Mouse (Mus musculus): ENCODE measurements at regions not wholly inside any gene's neighbourhood (a gene's known extent, or its start where the extent isn't known, plus 50 kb on each side); places are given as distances from the start of the nearest gene placed in this dataset.

DNA sequence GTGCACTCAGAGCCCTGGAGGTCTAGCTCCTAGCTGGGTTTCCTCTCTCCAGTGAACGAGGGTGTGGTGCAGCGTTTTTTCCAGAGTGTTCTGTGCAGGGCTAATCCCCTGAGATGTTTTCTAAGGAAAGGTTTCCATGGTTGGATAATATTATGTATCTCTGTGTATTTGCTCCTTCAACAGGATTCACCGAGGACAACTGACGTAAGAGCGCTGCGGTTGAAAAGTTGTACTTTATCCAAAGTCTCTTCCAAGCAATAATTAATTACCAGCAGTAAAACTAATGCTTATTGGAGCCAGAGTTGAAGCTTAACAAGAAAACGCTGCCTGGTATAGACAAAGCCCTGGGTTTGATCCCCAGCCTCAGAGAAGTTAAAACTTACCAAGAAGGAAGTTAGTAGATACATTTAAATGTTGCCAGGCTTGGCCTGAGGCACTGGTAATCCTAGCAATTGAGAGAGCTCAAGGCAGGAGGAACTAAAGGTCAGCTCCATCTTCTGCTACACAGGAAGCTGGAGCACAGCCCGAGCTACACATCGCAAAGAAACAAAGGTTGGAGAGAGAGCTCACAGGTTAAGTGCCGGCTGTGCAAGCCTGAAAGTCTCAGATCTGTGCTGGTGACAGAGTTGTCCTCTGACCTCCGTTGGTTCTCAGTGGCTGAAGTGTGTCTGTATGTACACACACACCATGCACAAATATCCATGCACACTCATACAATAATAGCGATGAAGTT lies 51.2 kb upstream of the Rap1b start:
- TF ChIP-seq TAL1 (IDR thresholded peaks at IDR 0.05; ENCODE audit: low read length) (no peak), GATA1 (IDR thresholded peaks at IDR 0.05; ENCODE audit: low read length) (no peak)
- Histone ChIP-seq H3K9me3 (ENCODE audit: control insufficient read depth, low read length) (no peaks in the 10 kb centered on the region), H3K27me3 (ENCODE audit: control insufficient read depth) (peaks cover 2% of the 10 kb centered on the region; the same call in 1 of the 2 replicates), H3K36me3 (ENCODE audit: control insufficient read depth) (no peaks in the 10 kb centered on the region), H3K4me3 (replicated peaks) (no peak overlapping the region), H3K4me1 (ENCODE audit: control insufficient read depth) (no peaks in the 10 kb centered on the region)

DNA sequence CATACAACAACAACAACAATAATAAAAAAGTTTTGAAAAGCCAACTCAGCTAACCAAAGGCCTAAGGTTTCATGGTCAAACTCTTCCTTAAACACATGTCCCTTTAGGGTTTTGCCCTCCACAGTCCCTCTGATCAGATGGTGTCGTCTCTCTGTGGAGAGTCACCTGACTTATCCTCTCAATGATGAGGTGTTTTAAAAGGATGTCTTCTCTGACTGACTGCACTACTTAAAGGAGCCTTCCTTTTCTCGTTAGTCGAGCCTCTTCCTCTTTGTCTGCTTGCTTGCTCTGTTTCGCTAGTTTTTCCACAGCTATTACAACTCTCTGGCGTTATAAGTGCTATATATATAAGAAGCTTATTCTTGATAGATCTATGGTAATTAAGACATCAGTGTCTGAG lies 51.9 kb upstream of the Rap1b start:
- Histone ChIP-seq H3K27me3 (ENCODE audit: control insufficient read depth) (peaks cover 2% of the 10 kb centered on the region; the same call in 1 of the 2 replicates), H3K9me3 (ENCODE audit: control insufficient read depth, low read length) (no peaks in the 10 kb centered on the region), H3K36me3 (ENCODE audit: control insufficient read depth) (no peaks in the 10 kb centered on the region), H3K4me3 (replicated peaks) (no peak overlapping the region), H3K4me1 (ENCODE audit: control insufficient read depth) (no peaks in the 10 kb centered on the region)
- TF ChIP-seq TAL1 (IDR thresholded peaks at IDR 0.05; ENCODE audit: low read length), result no peak
- TF ChIP-seq GATA1 (IDR thresholded peaks at IDR 0.05; ENCODE audit: low read length), result no peak

DNA sequence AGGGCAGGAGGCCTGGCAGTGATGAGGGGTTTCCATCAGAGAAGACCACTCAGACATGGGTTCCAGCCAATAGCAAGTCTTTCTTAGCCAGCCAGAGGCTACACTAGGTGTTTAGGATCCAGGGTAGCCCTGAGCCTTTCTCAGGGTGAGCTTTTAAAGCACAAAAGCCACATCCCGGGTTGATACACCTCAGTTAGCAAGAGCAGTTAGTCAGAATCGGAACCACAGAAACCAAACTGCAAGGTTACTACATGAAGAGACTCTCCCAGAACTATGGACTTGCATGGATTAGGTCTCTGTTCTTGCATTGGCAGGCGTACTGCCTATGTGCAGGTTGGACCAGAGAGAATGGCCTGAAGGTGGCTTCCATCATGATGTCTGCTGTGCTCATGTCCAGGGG lies 52.6 kb upstream of the Rap1b start:
- H3K4me1 ChIP-seq (ENCODE audit: control insufficient read depth), result no peaks in the 10 kb centered on the region
- no peaks in the 10 kb centered on the region for H3K36me3 ChIP-seq (ENCODE audit: control insufficient read depth)
- peaks cover 2% of the 10 kb centered on the region; the same call in 1 of the 2 replicates for H3K27me3 ChIP-seq (ENCODE audit: control insufficient read depth)
- TF ChIP-seq TAL1 (IDR thresholded peaks at IDR 0.05; ENCODE audit: low read length), result no peak
- no peak for TF ChIP-seq GATA1 (IDR thresholded peaks at IDR 0.05; ENCODE audit: low read length)
- H3K4me3 ChIP-seq (replicated peaks), result no peak overlapping the region
- no peaks in the 10 kb centered on the region for H3K9me3 ChIP-seq (ENCODE audit: control insufficient read depth, low read length)

DNA sequence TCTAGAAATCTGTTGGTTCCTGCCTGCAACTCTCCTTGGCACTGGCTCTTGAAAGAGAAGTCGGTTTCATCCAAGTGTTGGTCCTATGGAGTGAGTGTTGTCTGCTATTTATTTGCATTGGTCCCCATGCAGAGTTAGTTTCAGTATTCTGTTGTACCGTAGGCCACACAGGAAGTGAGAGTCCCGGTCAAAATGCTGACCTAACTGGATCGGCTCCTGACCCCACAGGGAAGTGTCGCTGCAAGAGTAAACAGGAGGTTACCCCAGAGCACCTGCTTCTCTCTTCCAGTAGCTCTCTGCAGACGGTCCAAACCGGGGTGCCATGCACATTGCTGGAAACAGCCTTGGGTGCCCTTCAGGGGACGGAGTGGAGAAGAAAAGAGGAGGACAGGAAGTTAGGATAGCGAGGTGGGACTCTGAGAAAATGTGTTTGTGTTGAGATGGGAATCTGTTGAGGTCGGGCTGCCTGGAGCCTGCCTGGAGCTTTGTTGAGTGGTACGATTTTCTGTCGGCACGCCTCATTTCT lies 53.6 kb upstream of the Rap1b start:
- Histone ChIP-seq H3K27me3 (ENCODE audit: control insufficient read depth) (peaks cover 2% of the 10 kb centered on the region; the same call in 1 of the 2 replicates), H3K36me3 (ENCODE audit: control insufficient read depth) (no peaks in the 10 kb centered on the region), H3K4me1 (ENCODE audit: control insufficient read depth) (no peaks in the 10 kb centered on the region), H3K9me3 (ENCODE audit: control insufficient read depth, low read length) (no peaks in the 10 kb centered on the region), H3K4me3 (replicated peaks) (no peak overlapping the region)
- TF ChIP-seq TAL1 (IDR thresholded peaks at IDR 0.05; ENCODE audit: low read length) (no peak), GATA1 (IDR thresholded peaks at IDR 0.05; ENCODE audit: low read length) (no peak)

DNA sequence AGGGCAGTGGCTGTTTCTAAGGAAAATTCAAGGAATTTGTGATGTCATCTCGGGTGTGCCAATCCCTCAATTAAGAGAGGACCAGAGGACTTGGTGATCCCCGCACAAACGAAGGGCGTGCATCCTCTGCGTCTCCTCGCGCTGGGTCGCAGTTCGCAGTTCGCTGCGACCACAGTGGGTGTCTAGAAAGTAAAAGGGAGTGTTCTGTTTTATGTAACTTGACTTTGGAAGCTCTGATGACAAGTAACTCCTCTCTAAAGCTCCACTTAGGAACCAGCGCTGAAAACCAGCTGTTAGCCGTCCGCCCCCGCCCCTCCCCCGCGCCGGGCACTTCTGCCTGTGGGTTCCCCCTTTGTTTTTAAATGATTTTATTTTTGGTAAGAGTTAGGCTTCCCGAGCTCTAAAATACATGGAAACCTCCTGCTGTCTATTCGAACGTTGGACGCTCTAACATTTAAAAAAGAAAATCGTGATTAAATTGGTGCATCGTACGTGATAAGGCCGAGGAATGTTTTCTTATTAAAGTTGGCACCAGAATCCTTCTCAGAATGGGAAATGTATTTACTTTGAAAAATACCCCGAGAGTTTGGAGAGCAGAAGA lies 59.9 kb upstream of the Rap1b start:
- peaks cover 5% of the 10 kb centered on the region for H3K4me1 ChIP-seq (ENCODE audit: control insufficient read depth)
- no peak overlapping the region for H3K4me3 ChIP-seq (replicated peaks)

DNA sequence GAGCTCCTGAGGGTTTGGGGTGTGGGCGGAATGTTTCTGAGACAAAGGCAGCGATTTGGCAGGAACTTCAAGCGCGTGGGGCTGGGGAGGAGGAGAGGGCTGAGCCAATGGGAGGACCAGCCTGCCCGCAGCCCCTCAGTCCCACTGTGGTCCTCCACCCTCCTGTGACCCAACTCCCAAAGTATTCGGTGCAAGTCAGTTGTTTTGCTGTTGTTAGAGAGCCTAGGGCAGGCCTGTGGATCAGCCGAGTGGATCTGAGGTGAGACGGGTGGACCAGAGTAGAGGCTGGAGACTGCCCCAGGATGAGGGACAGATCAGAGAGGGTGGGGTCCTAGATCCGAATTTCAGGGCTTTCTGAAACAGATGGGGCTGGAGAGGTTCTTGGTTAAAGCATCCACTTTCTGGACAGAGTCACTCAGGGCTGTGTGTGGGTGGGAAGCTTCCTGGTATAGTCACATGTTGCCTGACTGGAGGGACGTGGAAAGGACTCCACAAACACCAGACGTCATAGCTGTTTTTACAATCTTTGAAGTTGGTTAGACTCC lies 60.5 kb upstream of the Rap1b start:
- H3K4me3 ChIP-seq (replicated peaks), result no peak overlapping the region
- peaks cover 5% of the 10 kb centered on the region for H3K4me1 ChIP-seq (ENCODE audit: control insufficient read depth)
- peaks cover 10% of the 10 kb centered on the region for H3K27me3 ChIP-seq (ENCODE audit: control insufficient read depth)

More for the DNA sequence above, 59.9 kb upstream of the Rap1b start:
- Histone ChIP-seq H3K9me3 (ENCODE audit: control insufficient read depth, low read length) (no peaks in the 10 kb centered on the region), H3K36me3 (ENCODE audit: control insufficient read depth) (no peaks in the 10 kb centered on the region), H3K27me3 (ENCODE audit: control insufficient read depth) (peaks cover 10% of the 10 kb centered on the region)
- TF ChIP-seq GATA1 (IDR thresholded peaks at IDR 0.05; ENCODE audit: low read length) (no peak), TAL1 (IDR thresholded peaks at IDR 0.05; ENCODE audit: low read length) (no peak)

DNA sequence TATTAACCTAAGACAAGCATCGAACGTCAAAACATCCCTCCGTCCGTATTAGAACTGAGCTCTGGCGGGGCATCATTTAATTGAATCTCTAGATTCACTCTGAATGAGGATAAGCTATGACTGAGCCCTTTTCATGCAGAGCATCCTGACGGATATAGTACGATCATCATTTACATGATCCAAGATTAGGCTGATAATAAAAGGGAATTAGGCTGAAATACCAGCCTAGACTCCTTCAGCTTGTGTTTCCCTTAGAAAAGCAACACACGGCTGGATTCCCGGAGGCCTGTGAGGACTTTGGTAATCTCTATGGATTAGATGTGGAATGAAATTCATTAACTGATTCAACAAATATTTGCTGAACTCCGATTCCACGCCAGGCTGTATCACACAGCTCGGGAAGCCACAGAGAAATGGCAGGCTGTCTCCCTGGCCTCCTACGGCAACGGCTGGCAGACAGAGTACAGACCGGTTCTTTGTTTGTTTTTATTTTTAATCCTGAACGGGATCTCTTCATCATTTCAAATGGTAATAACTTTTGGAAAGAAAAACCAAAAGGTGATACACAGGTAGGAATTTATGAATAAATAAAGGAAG lies 62.3 kb upstream of the Rap1b start:
- H3K36me3 ChIP-seq (ENCODE audit: control insufficient read depth), result no peaks in the 10 kb centered on the region
- peaks cover 10% of the 10 kb centered on the region for H3K27me3 ChIP-seq (ENCODE audit: control insufficient read depth)
- H3K9me3 ChIP-seq (ENCODE audit: control insufficient read depth, low read length), result no peaks in the 10 kb centered on the region
- peaks cover 5% of the 10 kb centered on the region for H3K4me1 ChIP-seq (ENCODE audit: control insufficient read depth)
- H3K4me3 ChIP-seq (replicated peaks), result no peak overlapping the region
- no peak for TF ChIP-seq TAL1 (IDR thresholded peaks at IDR 0.05; ENCODE audit: low read length)

More for the DNA sequence above, 60.5 kb upstream of the Rap1b start:
- Histone ChIP-seq H3K36me3 (ENCODE audit: control insufficient read depth) (no peaks in the 10 kb centered on the region), H3K9me3 (ENCODE audit: control insufficient read depth, low read length) (no peaks in the 10 kb centered on the region)
- no peak for TF ChIP-seq GATA1 (IDR thresholded peaks at IDR 0.05; ENCODE audit: low read length)
- no peak for TF ChIP-seq TAL1 (IDR thresholded peaks at IDR 0.05; ENCODE audit: low read length)

DNA sequence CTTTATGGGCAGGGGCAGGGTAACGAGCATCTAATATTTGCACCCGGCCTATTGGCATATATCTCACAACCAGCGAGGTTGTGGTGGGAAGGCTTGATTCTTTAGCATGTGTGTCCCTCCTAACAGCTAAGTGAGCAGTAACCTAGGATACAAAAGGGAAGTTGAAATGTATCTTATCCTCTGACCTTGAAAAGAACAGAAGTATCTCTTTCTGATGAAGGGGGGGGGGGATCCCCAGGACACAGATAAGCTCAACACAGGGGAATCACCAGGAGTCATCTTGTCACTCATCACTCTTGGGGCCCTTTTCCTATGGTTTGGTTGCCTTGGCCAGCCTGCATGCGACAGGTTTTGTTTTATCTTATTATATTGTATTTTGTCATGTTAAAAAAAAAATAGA lies 63.3 kb upstream of the Rap1b start:
- TF ChIP-seq TAL1 (IDR thresholded peaks at IDR 0.05; ENCODE audit: low read length) (no peak), GATA1 (IDR thresholded peaks at IDR 0.05; ENCODE audit: low read length) (no peak)
- H3K4me3 ChIP-seq (replicated peaks), result no peak overlapping the region
- H3K4me1 ChIP-seq (ENCODE audit: control insufficient read depth), result peaks cover 5% of the 10 kb centered on the region
- H3K9me3 ChIP-seq (ENCODE audit: control insufficient read depth, low read length), result no peaks in the 10 kb centered on the region
- H3K27me3 ChIP-seq (ENCODE audit: control insufficient read depth), result peaks cover 10% of the 10 kb centered on the region
- no peaks in the 10 kb centered on the region for H3K36me3 ChIP-seq (ENCODE audit: control insufficient read depth)

DNA sequence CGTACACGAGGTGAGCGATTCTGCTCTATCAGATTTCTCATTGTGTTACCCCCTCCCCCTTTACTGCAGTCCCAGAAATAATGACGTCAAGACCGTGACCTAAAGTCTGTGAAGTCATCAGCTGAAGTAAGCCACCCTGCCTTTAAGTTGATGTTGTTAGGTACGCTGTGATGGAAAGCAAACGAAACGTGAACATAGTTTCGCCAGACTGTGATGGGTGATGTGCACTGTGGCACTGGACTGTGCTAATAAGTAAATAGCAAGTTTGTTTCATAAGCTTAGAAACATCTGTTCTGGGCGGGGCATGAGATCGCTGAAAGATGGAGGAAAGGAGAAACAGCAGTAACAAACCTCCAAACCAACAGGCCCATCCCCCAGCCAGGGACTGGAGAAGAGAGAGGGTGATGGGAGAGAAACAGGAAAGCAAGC lies 64.0 kb upstream of the Rap1b start:
- Histone ChIP-seq H3K27me3 (ENCODE audit: control insufficient read depth) (peaks cover 10% of the 10 kb centered on the region), H3K36me3 (ENCODE audit: control insufficient read depth) (no peaks in the 10 kb centered on the region), H3K4me3 (replicated peaks) (no peak overlapping the region), H3K9me3 (ENCODE audit: control insufficient read depth, low read length) (no peaks in the 10 kb centered on the region), H3K4me1 (ENCODE audit: control insufficient read depth) (peaks cover 8% of the 10 kb centered on the region)
- TF ChIP-seq TAL1 (IDR thresholded peaks at IDR 0.05; ENCODE audit: low read length) (no peak), GATA1 (IDR thresholded peaks at IDR 0.05; ENCODE audit: low read length) (no peak)

Measured in erythroblast, embryonic 14.5 days (primary cell).